Mouse (Mus musculus) liver, embryonic 14.5 days (tissue): ENCODE results near the gene R3hdm2. TPM values are rescaled to one million over a fixed set of nuclear protein-coding genes. Genes with fewer than 3 reads are reported as not detected.

Source experiments
- ATAC-seq: fragments of 200-750 bp; cut with Nextera tagmentation; 2 replicates; pipeline ENCODE4 v1.8.0; 2017; ENCODE audit warnings: moderate number of reproducible peaks, mild to moderate bottlenecking, moderate library complexity; ENCODE audit not compliant: insufficient read depth
- DNase-seq, 3 experiments: peaks; one replicate each; pipeline ENCODE4 v3.0.0-alpha.2; 2012 to 2013; ENCODE audit warnings: low read depth in 3 of 3, low spot score in 3 of 3
- H3K27ac ChIP-seq: fragments of 300-500 bp; sonication (generic); 2 replicates; pipeline ENCODE4 v1.5.1; 2014; ENCODE audit warnings: moderate library complexity, mild to moderate bottlenecking, control low read depth, inconsistent platforms
- H3K27me3 ChIP-seq: fragments of 300-500 bp; sonication (generic); 2 replicates; pipeline ENCODE4 v1.6.1; 2014; ENCODE audit warnings: mild to moderate bottlenecking, low read length, moderate library complexity; ENCODE audit not compliant: control insufficient read depth, insufficient read depth
- H3K36me3 ChIP-seq: fragments of 300-500 bp; sonication (generic); replicated peaks from 2 replicates; pipeline ENCODE4 v1.6.1; 2014; ENCODE audit warnings: low read depth; ENCODE audit not compliant: control insufficient read depth, insufficient read depth
- H3K4me1 ChIP-seq, 2 experiments: fragments of 200-500 bp in 1 of 2; fragments of 300-500 bp in 1 of 2; sonication (generic) in 1 of 2; replicated peaks; 2 replicates each; pipeline ENCODE4 v1.6.1; 2012 to 2014; ENCODE audit warnings: antibody characterized with exemption in 1 of 2, inconsistent platforms in 1 of 2, low read length in 1 of 2; ENCODE audit not compliant: control insufficient read depth in 2 of 2, insufficient read depth in 2 of 2
- H3K4me2 ChIP-seq: fragments of 300-500 bp; sonication (generic); 2 replicates; pipeline ENCODE4 v1.6.1; 2014; ENCODE audit warnings: low read depth, mild to moderate bottlenecking, control low read depth, moderate library complexity
- H3K4me3 ChIP-seq, 2 experiments: fragments of 200-500 bp in 1 of 2; fragments of 300-500 bp in 1 of 2; sonication (generic) in 1 of 2; 2 replicates each; pipeline ENCODE4 v1.5.1; 2012 to 2014; ENCODE audit warnings: low read depth in 2 of 2, low read length in 2 of 2, mild to moderate bottlenecking in 2 of 2, control low read depth in 1 of 2, inconsistent platforms in 1 of 2, moderate library complexity in 1 of 2; ENCODE audit not compliant: insufficient read depth in 1 of 2
- H3K9ac ChIP-seq: fragments of 300-500 bp; sonication (generic); replicated peaks from 2 replicates; pipeline ENCODE4 v1.6.1; 2014; ENCODE audit warnings: mild to moderate bottlenecking, control low read depth, moderate library complexity
- H3K9me3 ChIP-seq: fragments of 300-500 bp; sonication (generic); 2 replicates; pipeline ENCODE4 v1.6.1; 2016; ENCODE audit warnings: low read length, mixed read lengths; ENCODE audit not compliant: control insufficient read depth
- CTCF ChIP-seq: IDR thresholded peaks from 2 replicates; pipeline ENCODE4 v1.5.1; 2016; ENCODE audit warnings: antibody characterized with exemption, low read depth, control low read depth
- EP300 ChIP-seq: IDR thresholded peaks from 2 replicates; pipeline ENCODE4 v1.6.1; 2016; ENCODE audit warnings: antibody characterized with exemption, low read depth
- WGBS: fragments of 180-500 bp; shearing (Covaris S2); extraction: QIAGEN DNeasy Blood & Tissue Kit; methylation state at CpG from one replicate; pipeline ENCODE4 v1.1.7; 2014; ENCODE audit not compliant: insufficient replicate concordance; 5-methylcytosine and 5-hydroxymethylcytosine counted together
- polyA plus RNA-seq, 2 experiments: library from polyadenylated mRNA; depleted of rRNA in 1 of 2; stranded (reverse) in 1 of 2; unstranded in 1 of 2; fragments of >200 nt; fragmentation: Nextera tagmentation in 1 of 2; extraction: Ambion mirVana in 1 of 2; gene quantifications; 2 replicates each; pipeline versions ENCODE4 v1.2.1 to v1.2.3; 2012 to 2014

R3hdm2 gene
- polyA plus RNA-seq, 2 experiments, result 9.0 to 10.9 TPM

DNA sequence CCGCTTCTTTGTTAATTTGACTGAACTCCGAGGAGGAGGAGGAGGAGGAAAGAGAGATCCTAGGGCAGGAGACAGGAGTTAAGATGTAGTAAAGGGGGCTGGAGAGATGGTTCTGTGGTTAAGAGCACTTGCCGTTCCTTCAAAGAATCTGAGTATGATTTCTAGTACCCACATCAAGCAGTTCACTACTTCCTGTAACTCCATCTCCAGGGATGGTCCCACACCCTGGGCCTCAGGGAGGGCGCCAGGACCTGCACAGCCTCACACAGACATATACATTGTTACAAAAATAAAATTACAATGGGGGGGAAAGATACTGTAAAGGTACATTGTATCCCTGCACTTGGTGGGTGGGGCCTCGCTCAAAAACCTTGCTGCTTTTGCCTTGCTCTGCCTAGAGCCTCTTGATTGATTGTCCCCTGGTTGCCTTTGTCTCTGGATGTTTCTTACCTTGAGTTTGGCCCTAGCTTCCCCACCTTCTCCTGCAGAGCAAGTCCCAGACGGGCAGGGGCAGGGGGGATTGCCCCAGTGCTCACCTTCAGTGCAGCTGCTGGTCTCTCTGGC, 42.5 kb upstream of the R3hdm2 start:
- H3K4me1 ChIP-seq, result peaks cover 0 to 2% of the 10 kb centered on the region in 2 experiments; a peak in 2 of 4 replicates
- H3K4me2 ChIP-seq, result no peak overlapping the region
- no peaks in the 10 kb centered on the region for H3K36me3 ChIP-seq
- ATAC-seq, result no peak
- H3K27ac ChIP-seq, result no peak overlapping the region
- WGBS, result 41% methylated on average over 6 of the region's 6 CpGs
- DNase-seq, result no peak
- TF ChIP-seq EP300 (no peak), CTCF (no peak)
- no peaks in the 10 kb centered on the region for H3K9me3 ChIP-seq
- peaks cover 33% of the 10 kb centered on the region for H3K27me3 ChIP-seq
- H3K9ac ChIP-seq, result no peak overlapping the region
- no peak overlapping the region for H3K4me3 ChIP-seq

DNA sequence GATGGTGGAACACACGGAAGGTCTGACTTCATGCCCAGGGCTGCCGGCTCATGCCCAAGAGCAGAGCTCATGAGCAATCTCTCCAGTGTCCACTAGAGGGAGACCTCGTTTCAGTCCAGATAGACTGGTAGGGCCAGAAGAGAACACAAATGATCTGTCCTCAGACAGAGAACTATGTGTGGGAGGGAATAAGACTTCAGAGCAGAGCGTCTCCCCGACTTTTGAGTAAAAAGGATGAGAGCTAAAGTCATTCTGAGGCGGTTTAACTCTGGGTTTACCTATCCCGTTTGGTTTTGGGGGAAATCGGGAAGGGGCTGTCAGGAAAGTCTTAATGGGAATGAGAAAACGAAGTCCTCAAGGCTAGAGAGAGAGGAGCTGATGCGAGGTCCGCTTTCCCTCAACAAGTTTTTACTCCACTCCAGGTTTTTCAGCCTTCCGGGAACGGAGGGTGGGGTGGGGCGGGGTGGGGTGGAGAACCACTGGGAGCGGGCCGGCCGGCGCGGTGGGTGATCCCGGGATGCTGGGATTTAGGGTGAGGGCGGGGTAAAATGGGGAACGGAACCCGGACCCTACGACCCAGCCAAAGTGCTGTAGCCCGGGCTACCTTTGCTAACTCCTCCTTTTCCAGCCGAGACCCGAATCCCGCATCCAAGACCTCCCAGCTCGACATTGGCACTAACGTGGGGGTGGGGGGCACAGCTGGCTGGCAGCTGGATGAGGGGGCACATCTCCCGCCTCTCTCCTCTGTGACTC, 41.0 kb upstream of the R3hdm2 start:
- TF ChIP-seq EP300 (no peak), CTCF (peak; percentile 94)
- Histone ChIP-seq H3K9me3 (no peaks in the 10 kb centered on the region), H3K4me3 (peak overlapping the region; percentile 46 to 49), H3K27ac (no peak overlapping the region), H3K9ac (no peak overlapping the region), H3K27me3 (peaks cover 33% of the 10 kb centered on the region), H3K36me3 (no peaks in the 10 kb centered on the region), H3K4me1 (peaks cover 0 to 2% of the 10 kb centered on the region in 2 experiments; a peak in 2 of 4 replicates), H3K4me2 (peak overlapping the region; percentile 66)
- DNase-seq (peak; percentile 72 to 75 (median 74)), ATAC-seq (peak; percentile 62)
- under 1% methylated on average over 31 of the region's 31 CpGs for WGBS

GRCm38 (mm10) chr10:127339683-127340576, 40.2 kb upstream of the R3hdm2 start:
- H3K4me1 ChIP-seq, result peaks cover 0 to 2% of the 10 kb centered on the region in 2 experiments; a peak in 2 of 4 replicates
- H3K27ac ChIP-seq, result no peak overlapping the region
- peak overlapping the region; percentile 46 to 49 for H3K4me3 ChIP-seq
- DNase-seq, result no peak
- peak overlapping the region; percentile 66 for H3K4me2 ChIP-seq
- TF ChIP-seq EP300 (no peak), CTCF (no peak)
- H3K36me3 ChIP-seq, result no peaks in the 10 kb centered on the region
- H3K9ac ChIP-seq, result no peak overlapping the region
- H3K27me3 ChIP-seq, result peaks cover 33% of the 10 kb centered on the region
- H3K9me3 ChIP-seq, result no peaks in the 10 kb centered on the region
- ATAC-seq, result 0 out of 2 replicates have a peak, but pooled peaks have one; percentile 24
- WGBS, result under 1% methylated on average over 40 of the region's 42 CpGs

DNA sequence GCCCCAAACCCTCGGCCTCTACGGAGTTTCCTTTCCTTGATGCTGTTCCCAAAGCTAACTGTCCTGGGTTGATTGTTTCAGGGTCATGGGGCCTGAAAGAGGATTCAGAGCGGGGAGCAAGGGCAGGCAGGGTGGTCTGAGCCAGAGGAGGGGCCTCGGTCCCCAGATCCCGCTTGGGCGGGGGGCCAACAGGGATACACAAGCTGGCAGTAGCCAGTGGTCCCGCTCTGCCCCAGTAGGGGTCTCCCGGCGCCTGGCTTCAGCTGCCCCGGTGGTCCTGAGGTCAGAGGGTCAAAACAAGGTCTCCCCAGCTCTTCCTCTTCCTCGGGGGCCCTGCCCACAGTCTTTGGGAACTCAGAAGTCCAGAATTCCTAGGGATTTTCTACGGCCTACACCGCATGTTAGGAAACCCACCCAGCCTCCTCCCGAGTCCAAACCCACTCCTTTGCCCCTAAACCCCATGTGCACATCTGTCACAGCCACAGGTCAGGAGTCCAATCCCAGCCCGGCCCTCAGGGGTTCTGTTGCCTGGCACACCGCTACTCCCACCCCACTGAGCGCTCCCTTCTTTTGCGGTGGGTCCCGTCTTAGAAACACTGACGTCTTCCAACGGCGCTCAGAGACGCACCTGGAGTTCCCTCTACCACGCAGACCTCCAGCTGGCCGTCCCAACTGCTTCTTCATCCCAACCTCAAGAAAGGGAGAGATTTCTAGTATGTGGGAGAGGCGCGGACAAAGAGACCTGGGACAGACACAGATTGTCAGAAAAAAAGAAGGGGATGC, 39.4 kb upstream of the R3hdm2 start:
- 2% methylated on average over 27 of the region's 27 CpGs for WGBS
- Histone ChIP-seq H3K27me3 (peaks cover 33% of the 10 kb centered on the region), H3K27ac (no peak overlapping the region), H3K4me3 (peak overlapping the region in 1 of 2 experiments; percentile 46; a peak in 2 of 4 replicates), H3K4me2 (peak overlapping the region; percentile 66), H3K9ac (no peak overlapping the region), H3K36me3 (no peaks in the 10 kb centered on the region), H3K4me1 (peaks cover 0 to 2% of the 10 kb centered on the region in 2 experiments; a peak in 2 of 4 replicates), H3K9me3 (no peaks in the 10 kb centered on the region)
- no peak for ATAC-seq
- no peak for DNase-seq
- TF ChIP-seq CTCF (no peak), EP300 (no peak)
